Mouse (Mus musculus): ENCODE measurements around the gene Ptch1. TPM values are rescaled to one million over a fixed set of nuclear protein-coding genes. Genes with fewer than 3 reads are reported as not detected.

The Ptch1 gene
- polyA plus RNA-seq, 1 experiment from 2014 or later, result 6.8 TPM

GRCm38 (mm10) chr13:63513374-63514098, 59.9 kb downstream of the Ptch1 start:
- no peak overlapping the region for H3K4me2 ChIP-seq
- H3K9ac ChIP-seq, result no peak overlapping the region
- no peak overlapping the region for H3K4me3 ChIP-seq
- ATAC-seq (ENCODE audit: extremely low read depth, insufficient number of reproducible peaks, low FRiP score, low TSS enrichment), result no peak
- no peaks in the 10 kb centered on the region for H3K9me3 ChIP-seq
- 86% methylated on average over 26 of the region's 26 CpGs for WGBS
- no peak overlapping the region for H3K27ac ChIP-seq (replicated peaks)
- no peaks in the 10 kb centered on the region for H3K27me3 ChIP-seq (replicated peaks)
- peaks cover 15% of the 10 kb centered on the region for H3K4me1 ChIP-seq
- H3K36me3 ChIP-seq, result peaks cover 98% of the 10 kb centered on the region

- Histone ChIP-seq H3K4me3 (no peak overlapping the region), H3K9me3 (no peaks in the 10 kb centered on the region), H3K27ac (replicated peaks) (peak overlapping the region; percentile 53), H3K4me2 (no peak overlapping the region), H3K36me3 (peaks cover 98% of the 10 kb centered on the region), H3K4me1 (peaks cover 15% of the 10 kb centered on the region), H3K9ac (no peak overlapping the region), H3K27me3 (replicated peaks) (no peaks in the 10 kb centered on the region)
- no peak for ATAC-seq (ENCODE audit: extremely low read depth, insufficient number of reproducible peaks, low FRiP score, low TSS enrichment)
- 55% methylated on average over 6 of the region's 6 CpGs for WGBS
These were observed 61.0 kb downstream of the Ptch1 start for GRCm38 (mm10) chr13:63512411-63512810.

GRCm38 (mm10) chr13:63507821-63508220, 65.6 kb downstream of the Ptch1 start:
- peaks cover 55% of the 10 kb centered on the region for H3K36me3 ChIP-seq
- ATAC-seq (ENCODE audit: extremely low read depth, insufficient number of reproducible peaks, low FRiP score, low TSS enrichment), result no peak
- H3K27me3 ChIP-seq (replicated peaks), result no peaks in the 10 kb centered on the region
- no peak overlapping the region for H3K27ac ChIP-seq (replicated peaks)
- no peak overlapping the region for H3K9ac ChIP-seq
- peaks cover 8% of the 10 kb centered on the region for H3K4me1 ChIP-seq
- 86% methylated on average over 5 of the region's 5 CpGs for WGBS
- H3K4me2 ChIP-seq, result no peak overlapping the region
- no peaks in the 10 kb centered on the region for H3K9me3 ChIP-seq
- H3K4me3 ChIP-seq, result no peak overlapping the region

- Histone ChIP-seq H3K9me3 (no peaks in the 10 kb centered on the region), H3K36me3 (peaks cover 47% of the 10 kb centered on the region), H3K4me2 (no peak overlapping the region), H3K9ac (no peak overlapping the region), H3K4me1 (peaks cover under 1% of the 10 kb centered on the region), H3K4me3 (no peak overlapping the region), H3K27me3 (replicated peaks) (no peaks in the 10 kb centered on the region), H3K27ac (replicated peaks) (no peak overlapping the region)
- ATAC-seq (ENCODE audit: extremely low read depth, insufficient number of reproducible peaks, low FRiP score, low TSS enrichment), result no peak
- WGBS, result 85% methylated on average over 6 of the region's 6 CpGs
These were observed 66.3 kb downstream of the Ptch1 start for GRCm38 (mm10) chr13:63507001-63507556.

- H3K4me2 ChIP-seq, result no peak overlapping the region
- H3K36me3 ChIP-seq, result peaks cover 40% of the 10 kb centered on the region
- H3K9me3 ChIP-seq, result no peaks in the 10 kb centered on the region
- H3K9ac ChIP-seq, result no peak overlapping the region
- H3K27me3 ChIP-seq (replicated peaks), result no peaks in the 10 kb centered on the region
- no peaks in the 10 kb centered on the region for H3K4me1 ChIP-seq
- WGBS, result 63% methylated on average over 1 of the region's 1 CpGs
- H3K27ac ChIP-seq (replicated peaks), result no peak overlapping the region
- H3K4me3 ChIP-seq, result no peak overlapping the region
- no peak for ATAC-seq (ENCODE audit: extremely low read depth, insufficient number of reproducible peaks, low FRiP score, low TSS enrichment)
These were observed 67.0 kb downstream of the Ptch1 start for GRCm38 (mm10) chr13:63506364-63506763.

GRCm38 (mm10) chr13:63502391-63502790, 71.0 kb downstream of the Ptch1 start:
- ATAC-seq (ENCODE audit: extremely low read depth, insufficient number of reproducible peaks, low FRiP score, low TSS enrichment), result no peak
- no peaks in the 10 kb centered on the region for H3K4me1 ChIP-seq
- 80% methylated on average over 2 of the region's 2 CpGs for WGBS

GRCm38 (mm10) chr13:63499489-63499888, 73.9 kb downstream of the Ptch1 start:
- H3K9me3 ChIP-seq, result no peaks in the 10 kb centered on the region
- no peak overlapping the region for H3K9ac ChIP-seq
- H3K27ac ChIP-seq (replicated peaks), result no peak overlapping the region
- 82% methylated on average over 2 of the region's 2 CpGs for WGBS
- peaks cover 8% of the 10 kb centered on the region; the same call in 1 of the 2 replicates for H3K4me1 ChIP-seq
- no peaks in the 10 kb centered on the region for H3K27me3 ChIP-seq (replicated peaks)
- no peak overlapping the region for H3K4me3 ChIP-seq
- H3K36me3 ChIP-seq, result no peaks in the 10 kb centered on the region
- no peak for ATAC-seq (ENCODE audit: extremely low read depth, insufficient number of reproducible peaks, low FRiP score, low TSS enrichment)
- no peak overlapping the region for H3K4me2 ChIP-seq

More at GRCm38 (mm10) chr13:63502391-63502790, 71.0 kb downstream of the Ptch1 start:
- H3K36me3 ChIP-seq, result peaks cover 3% of the 10 kb centered on the region
- H3K4me2 ChIP-seq, result no peak overlapping the region
- H3K4me3 ChIP-seq, result no peak overlapping the region
- H3K27ac ChIP-seq (replicated peaks), result no peak overlapping the region
- no peaks in the 10 kb centered on the region for H3K9me3 ChIP-seq
- no peaks in the 10 kb centered on the region for H3K27me3 ChIP-seq (replicated peaks)
- H3K9ac ChIP-seq, result no peak overlapping the region

GRCm38 (mm10) chr13:63496646-63497582, 76.5 kb downstream of the Ptch1 start, which contains the start of gene Fancc:
TSS of gene Fancc (minus strand) at chr13:63497278.
- 31% methylated on average over 23 of the region's 23 CpGs for WGBS
- no peak within 1 kb of the TSS for H3K27ac ChIP-seq (replicated peaks)
- ATAC-seq (ENCODE audit: extremely low read depth, insufficient number of reproducible peaks, low FRiP score, low TSS enrichment), result no peak
- no peaks in the 10 kb centered on the region for H3K36me3 ChIP-seq
- H3K9me3 ChIP-seq, result no peaks in the 10 kb centered on the region
- peak within 1 kb of the TSS; percentile 25 for H3K4me3 ChIP-seq
- H3K4me2 ChIP-seq, result peak within 1 kb of the TSS; percentile 53
- no peaks in the 10 kb centered on the region for H3K27me3 ChIP-seq (replicated peaks)
- 0 out of 2 replicates have a peak within 1 kb of the TSS, but pooled peaks have one; percentile 42 for H3K9ac ChIP-seq
- H3K4me1 ChIP-seq, result peaks cover 8% of the 10 kb centered on the region; the same call in 1 of the 2 replicates

GRCm38 (mm10) chr13:63487707-63488042, 85.7 kb downstream of the Ptch1 start:
- Histone ChIP-seq H3K9me3 (no peaks in the 10 kb centered on the region), H3K27me3 (replicated peaks) (no peaks in the 10 kb centered on the region), H3K4me3 (no peak overlapping the region), H3K36me3 (no peaks in the 10 kb centered on the region), H3K4me1 (no peaks in the 10 kb centered on the region), H3K9ac (no peak overlapping the region), H3K4me2 (no peak overlapping the region), H3K27ac (replicated peaks) (no peak overlapping the region)
- 63% methylated on average over 7 of the region's 7 CpGs for WGBS
- no peak for ATAC-seq (ENCODE audit: extremely low read depth, insufficient number of reproducible peaks, low FRiP score, low TSS enrichment)

- H3K4me3 ChIP-seq, result no peak overlapping the region
- WGBS, result 44% methylated on average over 18 of the region's 18 CpGs
These were observed 86.3 kb downstream of the Ptch1 start for GRCm38 (mm10) chr13:63486791-63487706.

More at GRCm38 (mm10) chr13:63486791-63487706, 86.3 kb downstream of the Ptch1 start:
- Histone ChIP-seq H3K4me1 (no peaks in the 10 kb centered on the region), H3K9ac (no peak overlapping the region), H3K27me3 (replicated peaks) (no peaks in the 10 kb centered on the region), H3K9me3 (no peaks in the 10 kb centered on the region), H3K36me3 (no peaks in the 10 kb centered on the region), H3K4me2 (peak overlapping the region; percentile 9; the same call in 1 of the 2 replicates), H3K27ac (replicated peaks) (no peak overlapping the region)
- no peak for ATAC-seq (ENCODE audit: extremely low read depth, insufficient number of reproducible peaks, low FRiP score, low TSS enrichment)
